Mouse (Mus musculus) heart, postnatal 10 days (tissue): ENCODE measurements around the gene Etfbkmt. TPM values are rescaled to one million over a fixed set of nuclear protein-coding genes. Genes with fewer than 3 reads are reported as not detected.
"Not testable (repeated sequence)": the region's sequence is repeated elsewhere in the genome, so short reads cannot be mapped to it uniquely, and the experiment has no call there.

Experiments used
- DNase-seq, 2 experiments: peaks; one replicate each; pipeline ENCODE4 v3.0.0; 2021
- intact Hi-C: fragments of 180-260 bp; cut with DNase I; formaldehyde crosslinking; loops from one replicate; pipeline ENCODE4 v1.15.1; 2025
- total RNA-seq, 2 experiments: library from RNA; stranded (reverse); gene quantifications; 2 replicates each; pipeline ENCODE4 v1.2.3; 2021

Gene Etfbkmt
- total RNA-seq, 2 experiments from 2014 or later = 19.1 to 32.9 TPM

DNA sequence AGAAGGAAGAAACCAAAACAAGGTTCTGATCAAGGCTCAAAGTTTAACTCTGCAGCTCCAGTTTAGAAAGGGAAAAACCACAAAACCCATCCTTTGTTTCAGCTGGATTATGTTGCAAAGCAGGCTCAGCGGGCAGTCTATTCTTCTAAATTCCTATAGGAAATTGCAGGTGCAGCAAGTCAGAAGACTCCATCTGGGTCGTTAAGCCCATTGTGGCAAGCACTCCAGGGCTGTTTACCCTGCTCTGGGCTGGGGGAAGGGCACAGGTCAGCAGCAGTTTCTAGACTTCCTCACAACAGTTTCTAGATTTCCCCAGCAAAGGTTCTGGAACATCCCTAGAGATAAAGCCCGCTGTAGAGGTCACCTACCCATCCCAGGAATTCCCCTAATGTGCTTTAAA is 8.5 kb upstream of the Etfbkmt start:
- intact Hi-C loops = no loop called here
- DNase-seq = no peak

DNA sequence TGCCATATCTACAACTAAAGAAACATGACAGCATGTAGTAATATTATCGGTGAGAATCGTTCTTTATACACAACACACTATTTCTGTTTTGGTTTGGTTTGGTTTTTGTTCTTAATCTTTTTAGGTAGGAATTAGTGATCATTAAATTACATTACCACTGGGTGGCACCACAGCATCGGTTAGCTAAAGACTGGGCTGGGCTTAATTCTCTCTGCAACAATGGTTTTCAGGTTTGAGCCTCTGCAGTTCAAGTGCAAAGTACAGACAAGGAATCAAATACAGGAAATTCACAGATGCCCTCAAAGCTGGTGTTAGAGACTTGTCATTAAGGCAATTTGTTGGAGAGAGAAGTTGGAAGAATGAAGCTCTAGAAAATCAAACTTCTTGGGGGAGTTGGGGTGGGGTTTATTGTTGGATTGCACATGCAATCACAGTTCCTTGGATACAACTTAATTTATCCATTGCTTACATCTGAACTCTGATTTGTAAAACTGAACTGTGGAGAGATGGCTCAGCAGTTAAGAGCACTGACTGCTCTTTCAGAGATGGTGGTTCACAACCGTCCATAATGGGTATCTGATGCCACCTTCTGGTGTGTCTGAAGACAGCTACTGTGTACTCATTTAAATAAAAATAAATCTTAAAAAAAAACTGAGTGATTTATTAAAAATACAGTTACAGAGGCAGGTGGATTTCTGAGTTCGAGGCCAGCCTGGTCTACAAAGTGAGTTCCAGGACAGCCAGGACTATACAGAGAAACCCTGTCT is 7.2 kb upstream of the Etfbkmt start:
- peak; percentile 48 to 72 for DNase-seq
- intact Hi-C loops = loop anchor here (1.0 to 2.0 kb wide), 2 partner anchors 176 to 243 kb away; partner anchors contain the start of gene Resf1

GRCm38 (mm10) chr6:149134391-149135150 is 5.1 kb upstream of the Etfbkmt start:
- DNase-seq = no peak
- intact Hi-C loops = no loop called here

GRCm38 (mm10) chr6:149135631-149136030 is 4.0 kb upstream of the Etfbkmt start:
- intact Hi-C loops = no loop called here

DNA sequence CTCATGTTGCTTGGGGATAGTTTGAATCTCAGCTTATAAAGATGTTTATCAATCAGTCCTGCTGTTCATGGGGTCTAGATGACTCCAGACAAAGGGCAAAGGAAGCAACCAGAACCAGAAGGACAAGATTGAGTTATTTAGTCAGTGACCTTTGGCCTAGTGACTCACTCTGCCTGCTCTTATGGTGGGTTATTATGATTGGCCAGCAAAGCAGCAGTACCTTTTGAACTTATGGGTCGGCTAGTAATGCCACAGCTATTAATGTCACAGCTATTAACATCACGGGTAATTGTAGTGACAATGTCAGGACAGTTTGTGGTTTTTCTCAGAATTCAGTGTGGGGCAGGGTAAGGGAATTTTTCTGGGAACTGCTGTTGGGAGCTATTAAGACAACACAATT is 1.7 kb upstream of the Etfbkmt start:
- no peak for DNase-seq
- intact Hi-C loops = no loop called here

More at GRCm38 (mm10) chr6:149135631-149136030, 4.0 kb upstream of the Etfbkmt start:
- DNase-seq = no peak

DNA sequence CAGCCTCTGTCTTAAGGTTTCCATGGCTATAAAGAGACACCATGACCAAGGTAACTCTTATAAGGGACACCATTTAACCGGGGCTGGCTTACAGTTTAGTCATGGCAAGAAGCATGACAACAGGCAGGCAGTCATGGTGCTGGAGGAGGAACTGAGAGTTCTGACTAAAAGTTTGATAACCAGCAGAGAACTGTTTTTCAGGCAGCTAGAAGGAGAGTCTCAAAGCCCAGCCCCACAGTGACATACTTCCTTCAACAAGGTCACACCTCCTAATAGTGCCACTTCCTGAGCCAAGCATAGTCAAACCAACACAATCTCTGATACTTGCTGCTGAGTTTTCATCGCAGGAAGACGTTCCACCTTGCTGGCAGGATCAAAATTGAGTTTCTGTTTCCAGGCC is 638 bp upstream of the Etfbkmt start:
- intact Hi-C loops = no loop called here

DNA sequence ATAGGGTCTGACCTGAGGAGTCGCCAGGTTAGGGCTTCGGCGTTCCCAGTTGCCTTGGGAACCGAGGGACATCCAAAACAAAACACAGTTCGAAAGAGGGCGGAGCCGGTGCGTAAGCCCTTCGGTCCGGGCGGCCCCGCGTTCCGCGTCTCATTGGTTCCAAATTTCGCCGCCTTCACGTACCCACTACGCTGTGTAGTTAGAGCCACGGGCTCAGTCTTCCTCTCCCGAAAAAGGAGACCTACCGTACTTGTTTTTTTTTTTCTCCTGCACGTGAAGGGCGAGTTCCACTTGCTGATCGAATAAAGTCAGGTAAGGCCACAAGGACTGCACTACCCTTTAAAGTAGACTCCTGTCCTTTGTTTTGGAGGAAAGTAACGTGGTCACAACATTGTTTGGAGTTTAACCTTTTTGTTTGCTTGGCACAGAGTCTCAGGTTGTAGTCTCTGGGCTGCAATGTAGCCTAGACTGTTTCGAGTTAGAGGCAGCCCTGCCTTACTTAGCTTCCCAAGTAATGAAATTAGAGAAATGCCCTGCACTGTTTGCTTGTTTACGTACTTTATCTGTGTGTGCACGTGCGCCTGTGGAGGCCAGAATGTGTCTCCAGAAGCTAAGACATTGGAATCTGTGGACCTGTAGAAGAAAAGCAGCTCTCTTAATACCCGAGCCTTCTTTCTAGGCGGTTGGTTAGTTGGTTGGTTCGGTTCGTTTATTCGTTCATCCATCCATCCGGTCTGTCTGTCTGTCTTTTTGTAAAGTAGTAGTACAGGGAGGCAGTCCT is 1.9 kb downstream of the Etfbkmt start:
- peak; percentile 89 to 91 for DNase-seq
- intact Hi-C loops = loop anchor here (2.0 kb wide), 1 partner anchor 47 kb away; the partner anchor contains the start of gene Amn1

More for the DNA sequence above, 638 bp upstream of the Etfbkmt start:
- no peak for DNase-seq

- DNase-seq = no peak
- intact Hi-C loops = no loop called here
Measured at GRCm38 (mm10) chr6:149145143-149145542, 5.5 kb downstream of the Etfbkmt start.

GRCm38 (mm10) chr6:149148436-149149229 is 9.0 kb downstream of the Etfbkmt start:
- intact Hi-C loops = no loop called here
- DNase-seq = no peak

DNA sequence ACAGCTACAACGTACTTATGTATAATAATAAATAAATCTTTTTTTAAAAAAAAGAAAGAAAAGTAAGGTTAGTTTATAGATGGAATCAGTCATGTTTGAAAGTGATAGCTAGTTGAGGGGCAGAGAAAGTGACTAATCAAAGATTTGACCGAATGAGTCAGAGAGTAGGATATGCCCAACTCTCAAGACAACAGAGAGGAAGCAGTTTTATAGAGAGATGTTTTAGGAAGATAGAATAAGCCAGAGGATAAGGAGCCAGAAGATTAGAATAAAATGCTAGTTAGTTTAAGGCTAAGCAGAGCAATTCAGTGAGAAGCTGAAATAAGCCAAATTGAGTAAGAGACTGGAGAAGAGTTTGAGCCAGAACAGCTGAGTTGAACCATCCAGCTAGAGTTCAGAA is 12.5 kb downstream of the Etfbkmt start:
- DNase-seq = no peak
- intact Hi-C loops = no loop called here

GRCm38 (mm10) chr6:149153473-149154115 is 13.9 kb downstream of the Etfbkmt start:
- intact Hi-C loops = no loop called here
- no peak for DNase-seq

- no peak for DNase-seq
- intact Hi-C loops = no loop called here
Measured at GRCm38 (mm10) chr6:149154116-149155030, 14.7 kb downstream of the Etfbkmt start.

DNA sequence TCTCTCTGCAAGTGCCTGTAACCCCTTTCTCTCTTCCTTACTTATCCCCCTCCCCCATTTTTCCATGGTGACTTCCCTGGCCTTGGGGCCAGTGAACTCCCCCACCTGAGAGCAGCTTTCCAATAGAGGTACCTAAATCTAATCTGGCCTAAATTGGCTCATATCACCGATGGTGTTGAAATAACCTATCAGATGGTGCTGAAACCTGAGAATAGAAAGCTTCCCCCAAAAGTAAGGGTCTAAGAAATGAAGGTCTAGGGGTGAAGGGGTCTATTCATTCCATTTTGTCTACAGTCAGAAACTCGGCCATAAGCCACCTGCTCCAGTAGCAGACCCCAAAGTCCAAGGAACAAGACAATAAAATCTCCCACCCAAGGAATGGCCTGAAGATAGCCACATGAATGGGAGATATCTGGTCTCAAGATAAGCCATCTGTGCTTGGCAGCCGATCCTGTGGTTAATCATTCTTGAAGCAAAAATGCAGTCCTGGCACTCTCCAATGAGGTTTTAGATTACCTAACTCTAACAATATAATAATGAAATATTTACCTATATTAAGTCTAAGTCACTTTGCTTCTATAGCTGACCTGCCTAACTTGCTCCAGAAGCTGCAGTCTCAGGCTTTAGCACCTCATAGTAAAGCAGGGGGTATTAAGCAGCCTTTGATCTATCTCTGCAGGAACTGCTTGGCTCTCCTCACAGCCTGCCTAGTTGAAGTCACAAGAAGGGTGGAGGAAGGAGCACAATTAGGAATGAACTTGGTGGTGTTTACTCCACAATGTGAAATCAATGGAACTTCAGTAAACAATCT is 15.6 kb downstream of the Etfbkmt start:
- intact Hi-C loops = no loop called here
- no peak for DNase-seq

- intact Hi-C loops = not testable (repeated sequence)
- DNase-seq = peak; percentile 67 to 72
Measured at GRCm38 (mm10) chr6:149167038-149167437, 27.4 kb downstream of the Etfbkmt start.

DNA sequence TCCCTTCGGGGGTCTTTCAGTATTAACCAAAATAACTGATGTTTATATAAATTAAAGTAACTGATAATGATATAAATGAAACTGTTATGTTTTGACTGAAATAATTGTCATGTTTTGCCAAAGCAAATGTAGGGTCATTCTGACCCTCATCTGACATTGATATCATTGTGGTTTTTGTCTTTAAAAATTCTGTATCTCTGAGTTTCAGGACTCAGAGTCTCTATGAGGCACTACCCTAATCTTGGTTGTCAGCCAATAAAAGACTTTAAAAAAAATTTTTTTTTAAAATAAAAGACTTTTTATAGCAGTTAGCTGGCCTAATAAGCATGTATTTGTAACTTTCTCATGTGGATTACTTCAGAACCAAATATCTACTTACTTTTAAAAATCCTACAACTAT is 28.0 kb downstream of the Etfbkmt start:
- DNase-seq = no peak
- intact Hi-C loops = no loop called here

- intact Hi-C loops = no loop called here
- no peak for DNase-seq
Measured at GRCm38 (mm10) chr6:149168436-149168835, 28.8 kb downstream of the Etfbkmt start.

GRCm38 (mm10) chr6:149169965-149170364 is 30.3 kb downstream of the Etfbkmt start:
- DNase-seq, intact Hi-C loops: not testable (repeated sequence)
